Mouse (Mus musculus) kidney, embryonic 14.5 days (tissue): Measurements from ENCODE around the gene 1700001L19Rik. TPM values are rescaled to one million over a fixed set of nuclear protein-coding genes. Genes with fewer than 3 reads are reported as not detected.

Experiments used
- ATAC-seq: fragments of 200-750 bp; cut with Nextera tagmentation; 2 replicates; pipeline ENCODE4 v1.8.0; 2017; ENCODE audit warnings: moderate number of reproducible peaks, mild to moderate bottlenecking, moderate TSS enrichment, moderate library complexity; ENCODE audit not compliant: low FRiP score, low TSS enrichment
- H3K27ac ChIP-seq: fragments of 300-500 bp; sonication (generic); 2 replicates; pipeline ENCODE4 v1.5.1; 2014; ENCODE audit warnings: low read depth, mild to moderate bottlenecking, low read length, moderate library complexity, mixed read lengths
- H3K27me3 ChIP-seq: fragments of 300-500 bp; sonication (generic); 2 replicates; pipeline ENCODE4 v1.6.1; 2014; ENCODE audit warnings: mild to moderate bottlenecking, low read length; ENCODE audit not compliant: control insufficient read depth, insufficient read depth
- H3K36me3 ChIP-seq: fragments of 300-500 bp; sonication (generic); 2 replicates; pipeline ENCODE4 v1.6.1; 2014; ENCODE audit warnings: low read length, mixed read lengths; ENCODE audit not compliant: control insufficient read depth, insufficient read depth
- H3K4me1 ChIP-seq: fragments of 300-500 bp; sonication (generic); 2 replicates; pipeline ENCODE4 v1.6.1; 2014; ENCODE audit warnings: low read length, mixed read lengths; ENCODE audit not compliant: control insufficient read depth, insufficient read depth
- H3K4me2 ChIP-seq: fragments of 300-500 bp; sonication (generic); replicated peaks from 2 replicates; pipeline ENCODE4 v1.6.1; 2014; ENCODE audit warnings: low read depth, mild to moderate bottlenecking, low read length
- H3K4me3 ChIP-seq: fragments of 300-500 bp; sonication (generic); 2 replicates; pipeline ENCODE4 v1.5.1; 2014; ENCODE audit warnings: mild to moderate bottlenecking, low read length
- H3K9ac ChIP-seq: fragments of 300-500 bp; sonication (generic); 2 replicates; pipeline ENCODE4 v1.6.1; 2014; ENCODE audit warnings: low read depth, mild to moderate bottlenecking, low read length, moderate library complexity
- H3K9me3 ChIP-seq: fragments of 300-500 bp; sonication (generic); 2 replicates; pipeline ENCODE4 v1.6.1; 2016; ENCODE audit warnings: low read length; ENCODE audit not compliant: control insufficient read depth
- WGBS: fragments of 180-500 bp; shearing (Covaris S2); extraction: QIAGEN DNeasy Blood & Tissue Kit; methylation state at CpG from one replicate; pipeline ENCODE4 v1.1.7; 2014; 5-methylcytosine and 5-hydroxymethylcytosine counted together
- polyA plus RNA-seq: library from polyadenylated mRNA; unstranded; fragments of >200 nt; fragmentation: Nextera tagmentation; extraction: Ambion mirVana; gene quantifications from 2 replicates; pipeline ENCODE4 v1.2.1, GENCODE M21; 2014

1700001L19Rik gene
- polyA plus RNA-seq, 1 experiment from 2014 or later, result 0.27 TPM

DNA sequence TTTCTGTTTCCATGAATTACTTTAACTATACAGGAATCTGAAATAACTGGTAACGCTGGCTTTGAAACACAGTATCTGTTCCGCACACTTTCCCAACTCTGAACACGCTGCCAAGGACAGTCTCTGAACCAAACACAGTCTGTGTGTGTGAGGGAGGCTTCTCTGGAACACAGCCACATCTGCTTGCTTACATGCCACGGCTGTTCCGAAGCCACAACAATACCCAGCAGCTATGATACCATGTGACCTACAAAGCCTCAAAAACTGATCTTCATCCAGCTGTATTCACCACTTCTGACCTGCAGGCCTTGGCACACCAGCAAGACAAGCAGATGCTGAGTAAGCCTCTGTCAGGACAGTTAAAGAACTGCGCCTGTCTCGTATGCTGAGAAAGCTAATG lies 19.3 kb upstream of the 1700001L19Rik start:
- Histone ChIP-seq H3K4me3 (no peak overlapping the region), H3K27ac (no peak overlapping the region), H3K4me1 (peaks cover 3% of the 10 kb centered on the region), H3K9me3 (no peaks in the 10 kb centered on the region), H3K9ac (no peak overlapping the region), H3K27me3 (no peaks in the 10 kb centered on the region), H3K36me3 (peaks cover 40% of the 10 kb centered on the region), H3K4me2 (no peak overlapping the region)
- 93% methylated on average over 7 of the region's 7 CpGs for WGBS
- no peak for ATAC-seq

DNA sequence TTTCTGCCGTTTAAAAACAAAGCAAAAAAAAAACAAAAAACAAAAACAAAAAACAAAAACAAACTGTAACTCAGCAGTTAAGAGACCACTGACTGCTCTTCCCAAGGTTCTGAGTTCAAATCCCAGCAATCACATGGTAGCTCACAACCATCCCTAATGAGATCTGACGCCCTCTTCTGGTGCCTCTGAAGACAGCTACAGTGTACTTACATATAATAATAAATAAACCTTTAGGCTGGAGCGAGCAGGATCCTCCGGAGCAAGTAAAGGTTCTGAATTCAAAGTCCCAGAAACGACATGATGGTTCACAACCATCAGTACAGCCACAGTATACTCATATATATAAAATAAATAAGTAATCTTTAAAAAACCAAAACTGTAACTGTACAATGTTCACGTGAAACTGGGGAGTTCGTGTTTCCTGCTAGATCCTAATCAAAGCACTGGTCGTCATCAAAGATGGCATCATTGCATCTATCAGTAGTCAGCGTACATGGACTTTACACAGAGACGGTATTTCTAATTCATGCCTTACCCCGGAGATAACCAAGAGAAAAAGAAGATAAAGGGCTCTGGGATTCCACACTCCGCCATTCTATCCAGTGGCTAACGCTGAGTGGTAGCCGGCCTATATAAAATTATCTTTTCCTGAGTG lies 16.0 kb upstream of the 1700001L19Rik start:
- peaks cover 52% of the 10 kb centered on the region for H3K36me3 ChIP-seq
- H3K4me2 ChIP-seq, result peak overlapping the region; percentile 78
- H3K27ac ChIP-seq, result peak overlapping the region; percentile 71; the same call in 1 of the 2 replicates
- peak overlapping the region; percentile 86 for H3K9ac ChIP-seq
- no peaks in the 10 kb centered on the region for H3K9me3 ChIP-seq
- ATAC-seq, result no peak; the same call in 1 of the 2 replicates
- H3K4me3 ChIP-seq, result peak overlapping the region; percentile 88
- H3K27me3 ChIP-seq, result no peaks in the 10 kb centered on the region
- H3K4me1 ChIP-seq, result peaks cover 6% of the 10 kb centered on the region
- 25% methylated on average over 14 of the region's 14 CpGs for WGBS

DNA sequence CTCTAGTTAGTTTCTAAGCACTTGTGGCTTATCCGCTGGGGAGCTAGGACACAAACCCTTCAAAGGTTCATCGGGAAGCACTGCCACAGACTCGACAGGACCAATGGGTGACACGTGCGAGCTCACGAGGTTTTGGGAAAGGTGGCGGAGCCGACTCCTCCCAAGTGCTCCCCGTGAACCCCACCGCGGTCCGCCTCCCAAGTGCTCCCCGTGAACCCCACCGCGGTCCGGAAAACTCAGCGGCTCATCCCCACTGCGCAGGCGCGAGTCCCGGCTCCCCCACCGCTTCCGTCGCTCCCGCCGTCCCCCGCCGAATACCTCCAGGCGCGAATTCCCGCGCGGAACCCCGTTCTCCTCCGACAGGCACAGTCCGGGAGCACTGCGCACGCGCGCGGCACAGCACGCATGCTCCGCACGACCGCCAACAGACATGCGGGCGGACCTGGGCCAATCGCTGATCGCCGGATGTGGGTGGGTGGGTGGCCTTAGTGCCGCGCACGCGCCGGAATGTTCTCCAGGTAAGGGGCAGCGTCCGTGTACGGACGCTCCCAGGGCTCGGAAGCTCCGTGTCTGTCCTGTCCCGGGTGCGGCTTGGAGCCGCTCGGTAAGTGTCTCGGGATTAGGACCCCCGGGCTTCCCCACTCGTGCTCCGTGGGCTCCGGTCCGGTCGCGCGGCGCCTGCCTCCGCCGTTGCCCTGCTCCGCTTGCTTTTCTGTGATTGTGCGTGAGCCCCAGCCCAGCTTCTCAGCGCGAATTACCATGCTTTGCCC lies 15.3 kb upstream of the 1700001L19Rik start, which contains the start of the genes Mtrr and Fastkd3:
Gene Mtrr (minus strand): TSS at position 403 of the 770 bp plus-strand sequence.
Gene Fastkd3 (plus strand): TSS at position 488 of the 770 bp plus-strand sequence.
- under 1% methylated on average over 81 of the region's 81 CpGs for WGBS

GRCm38 (mm10) chr13:68582517-68582780 lies 14.8 kb upstream of the 1700001L19Rik start:
- Histone ChIP-seq H3K9me3 (no peaks in the 10 kb centered on the region), H3K36me3 (peaks cover 50% of the 10 kb centered on the region), H3K27ac (peak overlapping the region; percentile 71), H3K27me3 (no peaks in the 10 kb centered on the region), H3K4me1 (peaks cover 6% of the 10 kb centered on the region), H3K4me3 (peak overlapping the region; percentile 88), H3K9ac (peak overlapping the region; percentile 86), H3K4me2 (peak overlapping the region; percentile 78)
- peak; percentile 10; the same call in 1 of the 2 replicates for ATAC-seq
- WGBS, result 0% methylated on average over 11 of the region's 11 CpGs

More for the DNA sequence above, 15.3 kb upstream of the 1700001L19Rik start, which contains the start of the genes Mtrr and Fastkd3:
- Histone ChIP-seq H3K36me3 (peaks cover 50% of the 10 kb centered on the region), H3K4me2 (peak within 1 kb of the TSS; percentile 78), H3K27ac (peak within 1 kb of the TSS; percentile 71), H3K9me3 (no peaks in the 10 kb centered on the region), H3K4me1 (peaks cover 6% of the 10 kb centered on the region), H3K4me3 (peak within 1 kb of the TSS; percentile 88), H3K9ac (peak within 1 kb of the TSS; percentile 86), H3K27me3 (no peaks in the 10 kb centered on the region)
- peak; percentile 100 for ATAC-seq

DNA sequence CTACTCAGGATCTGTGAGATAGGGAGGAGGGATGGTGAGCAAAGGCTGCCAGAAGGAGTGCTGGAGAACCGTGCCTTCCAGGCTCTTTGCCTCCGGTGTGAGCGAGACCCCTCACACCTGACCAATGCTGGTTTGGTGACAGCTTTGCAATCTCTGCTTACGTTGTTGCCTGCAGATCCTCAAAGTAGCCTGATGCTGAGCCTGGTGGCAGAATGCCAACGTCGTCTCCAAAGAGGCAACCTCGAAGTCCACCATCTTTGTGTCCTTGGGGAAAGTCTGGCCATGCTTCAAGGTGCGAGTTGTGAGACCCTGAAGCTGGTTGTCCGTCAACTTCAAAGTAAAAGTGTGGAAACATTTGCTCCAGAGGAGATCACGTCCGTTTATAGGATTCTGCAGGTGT lies 13.3 kb upstream of the 1700001L19Rik start:
- Histone ChIP-seq H3K9ac (no peak overlapping the region), H3K4me3 (no peak overlapping the region), H3K27me3 (no peaks in the 10 kb centered on the region), H3K4me1 (peaks cover 6% of the 10 kb centered on the region), H3K36me3 (peaks cover 53% of the 10 kb centered on the region), H3K27ac (no peak overlapping the region), H3K4me2 (no peak overlapping the region), H3K9me3 (no peaks in the 10 kb centered on the region)
- ATAC-seq, result no peak
- WGBS, result 91% methylated on average over 11 of the region's 11 CpGs

GRCm38 (mm10) chr13:68585441-68585840 lies 11.8 kb upstream of the 1700001L19Rik start:
- no peak overlapping the region for H3K4me2 ChIP-seq
- H3K4me1 ChIP-seq, result peaks cover 6% of the 10 kb centered on the region
- H3K9me3 ChIP-seq, result no peaks in the 10 kb centered on the region
- ATAC-seq, result no peak
- no peak overlapping the region for H3K9ac ChIP-seq
- no peaks in the 10 kb centered on the region for H3K27me3 ChIP-seq
- no peak overlapping the region for H3K4me3 ChIP-seq
- H3K27ac ChIP-seq, result no peak overlapping the region
- peaks cover 66% of the 10 kb centered on the region for H3K36me3 ChIP-seq
- WGBS, result 89% methylated on average over 7 of the region's 7 CpGs

DNA sequence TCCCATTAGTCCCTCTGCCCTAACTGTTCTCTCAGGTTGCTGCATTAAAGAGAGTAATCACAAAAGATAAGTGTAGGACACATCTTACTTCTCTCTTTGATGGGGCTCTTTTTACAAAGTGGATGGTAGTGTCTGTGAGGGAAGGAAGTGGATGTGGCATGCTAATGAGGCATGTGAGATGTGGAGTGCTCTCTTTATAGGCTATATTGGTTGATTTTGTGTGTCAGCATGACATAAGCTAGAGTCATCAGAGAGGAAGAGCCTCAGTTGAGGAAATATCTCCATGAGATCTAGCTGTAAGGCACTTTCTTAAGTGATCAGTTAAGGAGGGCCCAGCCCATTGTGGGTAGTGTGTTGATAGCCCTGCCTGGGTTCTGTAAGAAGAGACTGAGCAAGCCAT lies 8.9 kb upstream of the 1700001L19Rik start:
- H3K27ac ChIP-seq, result no peak overlapping the region
- H3K27me3 ChIP-seq, result no peaks in the 10 kb centered on the region
- H3K36me3 ChIP-seq, result peaks cover 92% of the 10 kb centered on the region
- H3K4me2 ChIP-seq, result no peak overlapping the region
- no peaks in the 10 kb centered on the region; the same call in 1 of the 2 replicates for H3K4me1 ChIP-seq
- H3K9ac ChIP-seq, result no peak overlapping the region
- H3K9me3 ChIP-seq, result no peaks in the 10 kb centered on the region
- ATAC-seq, result no peak
- H3K4me3 ChIP-seq, result no peak overlapping the region

GRCm38 (mm10) chr13:68593797-68594196 lies 3.4 kb upstream of the 1700001L19Rik start:
- no peak overlapping the region for H3K4me3 ChIP-seq

GRCm38 (mm10) chr13:68597667-68598066 lies 446 bp downstream of the 1700001L19Rik start:
- Histone ChIP-seq H3K9ac (no peak overlapping the region), H3K36me3 (peaks cover 6% of the 10 kb centered on the region; the same call in 1 of the 2 replicates), H3K27ac (no peak overlapping the region), H3K4me3 (peak overlapping the region; percentile 18), H3K4me2 (peak overlapping the region; percentile 32; the same call in 1 of the 2 replicates), H3K27me3 (no peaks in the 10 kb centered on the region), H3K9me3 (no peaks in the 10 kb centered on the region), H3K4me1 (no peaks in the 10 kb centered on the region)
- peak; percentile 65 for ATAC-seq
- WGBS, result 13% methylated on average over 13 of the region's 13 CpGs

More at GRCm38 (mm10) chr13:68593797-68594196, 3.4 kb upstream of the 1700001L19Rik start:
- H3K4me2 ChIP-seq, result no peak overlapping the region
- no peak overlapping the region for H3K9ac ChIP-seq
- H3K36me3 ChIP-seq, result peaks cover 43% of the 10 kb centered on the region
- no peaks in the 10 kb centered on the region for H3K4me1 ChIP-seq
- ATAC-seq, result no peak
- no peaks in the 10 kb centered on the region for H3K9me3 ChIP-seq
- H3K27ac ChIP-seq, result no peak overlapping the region
- 84% methylated on average over 1 of the region's 1 CpGs for WGBS
- H3K27me3 ChIP-seq, result no peaks in the 10 kb centered on the region
